Mouse (Mus musculus): ENCODE measurements around the gene Mettl7a2. TPM values are rescaled to one million over a fixed set of nuclear protein-coding genes. Genes with fewer than 3 reads are reported as not detected.
"Not testable (repeated sequence)": the region's sequence is repeated elsewhere in the genome, so short reads cannot be mapped to it uniquely, and the experiment has no call there.

Mettl7a2 gene
- polyA plus RNA-seq (2015; fragmentation: Nextera tagmentation; extraction: Ambion mirVana), result not detected in 2 replicates

GRCm38 (mm10) chr15:100352711-100353250, at the start of gene Mettl7a2, which contains the start of gene Methig1:
Gene Mettl7a2, plus strand, starts transcription at chr15:100353200.
Gene Methig1, plus strand, starts transcription at chr15:100353149.
- Histone ChIP-seq H3K36me3 (ENCODE audit: control insufficient read depth, insufficient read depth) (no peaks in the 10 kb centered on the region), H3K4me1 (ENCODE audit: control insufficient read depth, low read depth, low read length) (no peaks in the 10 kb centered on the region; the same call in 1 of the 2 replicates), H3K4me3 (ENCODE audit: low read depth, low read length) (no peak within 1 kb of the TSS), H3K27ac (ENCODE audit: low read length) (no peak within 1 kb of the TSS), H3K9ac (ENCODE audit: low read depth, low read length) (no peak within 1 kb of the TSS), H3K27me3 (ENCODE audit: control insufficient read depth, insufficient read depth, low read depth, low read length) (no peaks in the 10 kb centered on the region), H3K4me2 (ENCODE audit: low read depth, low read length) (no peak within 1 kb of the TSS), H3K9me3 (replicated peaks; ENCODE audit: control insufficient read depth, low read length) (no peaks in the 10 kb centered on the region)
- WGBS (ENCODE audit: insufficient replicate concordance), result 77% methylated on average over 10 of the region's 10 CpGs
- no peak for ATAC-seq (ENCODE audit: low read depth)

GRCm38 (mm10) chr15:100303428-100304018, 49.5 kb upstream of the Mettl7a2 start:
- Histone ChIP-seq H3K4me1 (ENCODE audit: control insufficient read depth, low read depth, low read length) (peaks cover 30% of the 10 kb centered on the region), H3K27me3 (ENCODE audit: control insufficient read depth, insufficient read depth, low read depth, low read length) (no peaks in the 10 kb centered on the region), H3K4me3 (ENCODE audit: low read depth, low read length) (peak overlapping the region; percentile 73), H3K9ac (ENCODE audit: low read depth, low read length) (peak overlapping the region; percentile 80), H3K9me3 (replicated peaks; ENCODE audit: control insufficient read depth, low read length) (no peaks in the 10 kb centered on the region), H3K36me3 (ENCODE audit: control insufficient read depth, insufficient read depth) (no peaks in the 10 kb centered on the region), H3K27ac (ENCODE audit: low read length) (peak overlapping the region; percentile 96), H3K4me2 (ENCODE audit: low read depth, low read length) (peak overlapping the region; percentile 84)
- 34% methylated on average over 8 of the region's 8 CpGs for WGBS (ENCODE audit: insufficient replicate concordance)
- no peak for ATAC-seq (ENCODE audit: low read depth)

- no peaks in the 10 kb centered on the region for H3K27me3 ChIP-seq (ENCODE audit: control insufficient read depth, insufficient read depth, low read depth, low read length)
- peak within 1 kb of the TSS; percentile 73 for H3K4me3 ChIP-seq (ENCODE audit: low read depth, low read length)
- H3K27ac ChIP-seq (ENCODE audit: low read length), result peak within 1 kb of the TSS; percentile 96
- peak; percentile 78 for ATAC-seq (ENCODE audit: low read depth)
- peak within 1 kb of the TSS; percentile 84 for H3K4me2 ChIP-seq (ENCODE audit: low read depth, low read length)
- no peaks in the 10 kb centered on the region for H3K9me3 ChIP-seq (replicated peaks; ENCODE audit: control insufficient read depth, low read length)
- H3K36me3 ChIP-seq (ENCODE audit: control insufficient read depth, insufficient read depth), result no peaks in the 10 kb centered on the region
- H3K4me1 ChIP-seq (ENCODE audit: control insufficient read depth, low read depth, low read length), result peaks cover 30% of the 10 kb centered on the region
- under 1% methylated on average over 25 of the region's 30 CpGs for WGBS (ENCODE audit: insufficient replicate concordance)
- peak within 1 kb of the TSS; percentile 80 for H3K9ac ChIP-seq (ENCODE audit: low read depth, low read length)
Observed at GRCm38 (mm10) chr15:100304019-100304991, 48.7 kb upstream of the Mettl7a2 start, which contains the start of gene Mettl7a1. Gene Mettl7a1, plus strand, starts transcription at chr15:100304140.

- 29% methylated on average over 2 of the region's 2 CpGs for WGBS (ENCODE audit: insufficient replicate concordance)
- peak overlapping the region; percentile 84 for H3K4me2 ChIP-seq (ENCODE audit: low read depth, low read length)
- no peak overlapping the region for H3K9ac ChIP-seq (ENCODE audit: low read depth, low read length)
- no peaks in the 10 kb centered on the region for H3K36me3 ChIP-seq (ENCODE audit: control insufficient read depth, insufficient read depth)
- H3K4me1 ChIP-seq (ENCODE audit: control insufficient read depth, low read depth, low read length), result peaks cover 21% of the 10 kb centered on the region
- H3K27me3 ChIP-seq (ENCODE audit: control insufficient read depth, insufficient read depth, low read depth, low read length), result no peaks in the 10 kb centered on the region
- H3K9me3 ChIP-seq (replicated peaks; ENCODE audit: control insufficient read depth, low read length), result no peaks in the 10 kb centered on the region
- no peak for ATAC-seq (ENCODE audit: low read depth)
- peak overlapping the region; percentile 73 for H3K4me3 ChIP-seq (ENCODE audit: low read depth, low read length)
- H3K27ac ChIP-seq (ENCODE audit: low read length), result no peak overlapping the region
Observed at GRCm38 (mm10) chr15:100306201-100306600, 46.8 kb upstream of the Mettl7a2 start.

- not testable (repeated sequence) for H3K9me3 ChIP-seq (replicated peaks; ENCODE audit: control insufficient read depth, low read length); H3K36me3 ChIP-seq (ENCODE audit: control insufficient read depth, insufficient read depth); H3K27ac ChIP-seq (ENCODE audit: low read length); H3K9ac ChIP-seq (ENCODE audit: low read depth, low read length); H3K27me3 ChIP-seq (ENCODE audit: control insufficient read depth, insufficient read depth, low read depth, low read length); H3K4me3 ChIP-seq (ENCODE audit: low read depth, low read length)
- peak; percentile 30; the same call in 1 of the 2 replicates for ATAC-seq (ENCODE audit: low read depth)
- H3K4me2 ChIP-seq (ENCODE audit: low read depth, low read length), result 0 out of 2 replicates have a peak overlapping the region, but pooled peaks have one; percentile 17
- peaks cover 26% of the 10 kb centered on the region for H3K4me1 ChIP-seq (ENCODE audit: control insufficient read depth, low read depth, low read length)
- 18% methylated on average over 11 of the region's 11 CpGs for WGBS (ENCODE audit: insufficient replicate concordance)
Observed at GRCm38 (mm10) chr15:100307438-100308096, 45.4 kb upstream of the Mettl7a2 start.

GRCm38 (mm10) chr15:100312346-100312745, 40.7 kb upstream of the Mettl7a2 start:
- no peaks in the 10 kb centered on the region for H3K9me3 ChIP-seq (replicated peaks; ENCODE audit: control insufficient read depth, low read length)
- ATAC-seq (ENCODE audit: low read depth), result no peak
- no peaks in the 10 kb centered on the region for H3K36me3 ChIP-seq (ENCODE audit: control insufficient read depth, insufficient read depth)
- no peak overlapping the region for H3K4me2 ChIP-seq (ENCODE audit: low read depth, low read length)
- 34% methylated on average over 2 of the region's 2 CpGs for WGBS (ENCODE audit: insufficient replicate concordance)
- no peak overlapping the region for H3K9ac ChIP-seq (ENCODE audit: low read depth, low read length)
- H3K27ac ChIP-seq (ENCODE audit: low read length), result no peak overlapping the region
- H3K4me3 ChIP-seq (ENCODE audit: low read depth, low read length), result no peak overlapping the region
- H3K4me1 ChIP-seq (ENCODE audit: control insufficient read depth, low read depth, low read length), result peaks cover 4% of the 10 kb centered on the region
- no peaks in the 10 kb centered on the region for H3K27me3 ChIP-seq (ENCODE audit: control insufficient read depth, insufficient read depth, low read depth, low read length)

GRCm38 (mm10) chr15:100314448-100315145, 38.4 kb upstream of the Mettl7a2 start:
- no peak overlapping the region for H3K27ac ChIP-seq (ENCODE audit: low read length)
- no peaks in the 10 kb centered on the region for H3K27me3 ChIP-seq (ENCODE audit: control insufficient read depth, insufficient read depth, low read depth, low read length)
- H3K36me3 ChIP-seq (ENCODE audit: control insufficient read depth, insufficient read depth), result no peaks in the 10 kb centered on the region
- no peaks in the 10 kb centered on the region for H3K9me3 ChIP-seq (replicated peaks; ENCODE audit: control insufficient read depth, low read length)
- H3K4me2 ChIP-seq (ENCODE audit: low read depth, low read length), result no peak overlapping the region
- whole genome bisulfite sequencing (ENCODE audit: insufficient replicate concordance), result 78% methylated on average over 5 of the region's 5 CpGs
- ATAC-seq (ENCODE audit: low read depth), result no peak
- no peak overlapping the region for H3K4me3 ChIP-seq (ENCODE audit: low read depth, low read length)
- no peak overlapping the region for H3K9ac ChIP-seq (ENCODE audit: low read depth, low read length)
- peaks cover 4% of the 10 kb centered on the region for H3K4me1 ChIP-seq (ENCODE audit: control insufficient read depth, low read depth, low read length)

GRCm38 (mm10) chr15:100318014-100318671, 34.9 kb upstream of the Mettl7a2 start:
- peak; percentile 74 for ATAC-seq (ENCODE audit: low read depth)
- H3K27me3 ChIP-seq (ENCODE audit: control insufficient read depth, insufficient read depth, low read depth, low read length), result not testable (repeated sequence)
- peak overlapping the region; percentile 15; the same call in 1 of the 2 replicates for H3K27ac ChIP-seq (ENCODE audit: low read length)

More at GRCm38 (mm10) chr15:100318014-100318671, 34.9 kb upstream of the Mettl7a2 start:
- not testable (repeated sequence) for H3K4me1 ChIP-seq (ENCODE audit: control insufficient read depth, low read depth, low read length); H3K36me3 ChIP-seq (ENCODE audit: control insufficient read depth, insufficient read depth); H3K9me3 ChIP-seq (replicated peaks; ENCODE audit: control insufficient read depth, low read length); H3K9ac ChIP-seq (ENCODE audit: low read depth, low read length); H3K4me3 ChIP-seq (ENCODE audit: low read depth, low read length); H3K4me2 ChIP-seq (ENCODE audit: low read depth, low read length)
- 50% methylated on average over 4 of the region's 4 CpGs for WGBS (ENCODE audit: insufficient replicate concordance)

All from liver, embryonic 16.5 days (tissue).